Mouse (Mus musculus): Measurements from ENCODE around the gene Samd10.

DNA sequence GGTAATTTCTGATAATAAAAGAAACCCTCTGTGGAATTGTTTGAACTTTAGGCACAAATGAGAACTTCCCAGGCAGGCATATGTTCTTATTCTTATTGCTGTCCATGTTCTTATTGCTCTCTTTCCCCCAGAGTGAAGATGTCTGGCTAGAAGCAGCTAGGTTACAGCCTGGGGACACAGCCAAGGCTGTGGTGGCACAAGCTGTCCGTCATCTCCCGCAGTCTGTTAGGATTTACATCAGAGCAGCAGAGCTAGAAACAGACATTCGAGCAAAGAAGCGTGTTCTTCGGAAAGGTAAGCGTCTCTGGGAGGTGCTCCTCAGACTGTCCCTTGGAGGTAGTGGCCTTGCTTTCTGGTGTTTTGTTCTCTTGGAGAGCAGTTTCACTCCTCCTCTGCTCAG is 33.6 kb upstream of the Samd10 start:
- TF ChIP-seq FLI1 (IDR thresholded peaks at IDR 0.05; ENCODE audit: low read length) (no peak), GATA1 (IDR thresholded peaks at IDR 0.05; ENCODE audit: borderline replicate concordance, low read length) (no peak)

All from megakaryocyte, embryonic 14.5 days (primary cell).